Mouse (Mus musculus) limb, embryonic 12.5 days (tissue): ENCODE measurements around the gene Atp2c2. TPM values are rescaled to one million over a fixed set of nuclear protein-coding genes. Genes with fewer than 3 reads are reported as not detected.

ENCODE experiments used
- ATAC-seq: fragments of 200-750 bp; cut with Nextera tagmentation; 2 replicates; pipeline ENCODE4 v1.8.0; 2017; ENCODE audit warnings: low read depth, moderate TSS enrichment; ENCODE audit not compliant: insufficient number of reproducible peaks, insufficient read depth, low FRiP score, low TSS enrichment
- H3K27ac ChIP-seq: fragments of 300-500 bp; sonication (generic); 2 replicates; pipeline ENCODE4 v1.5.1; 2016; ENCODE audit warnings: mild to moderate bottlenecking, moderate library complexity
- H3K27me3 ChIP-seq: fragments of 300-500 bp; sonication (generic); 2 replicates; pipeline ENCODE4 v1.6.1; 2016; ENCODE audit warnings: mild to moderate bottlenecking, moderate library complexity
- H3K36me3 ChIP-seq: fragments of 300-500 bp; sonication (generic); 2 replicates; pipeline ENCODE4 v1.6.1; 2016; ENCODE audit warnings: mild to moderate bottlenecking, moderate library complexity
- H3K4me1 ChIP-seq: fragments of 300-500 bp; sonication (generic); replicated peaks from 2 replicates; pipeline ENCODE4 v1.6.1; 2016
- H3K4me2 ChIP-seq: fragments of 300-500 bp; sonication (generic); 2 replicates; pipeline ENCODE4 v1.6.1; 2016; ENCODE audit warnings: mild to moderate bottlenecking, moderate library complexity
- H3K4me3 ChIP-seq: fragments of 300-500 bp; sonication (generic); replicated peaks from 2 replicates; pipeline ENCODE4 v1.5.1; 2016; ENCODE audit warnings: mild to moderate bottlenecking
- H3K9ac ChIP-seq: fragments of 300-500 bp; sonication (generic); replicated peaks from 2 replicates; pipeline ENCODE4 v1.6.1; 2016; ENCODE audit warnings: mild to moderate bottlenecking, moderate library complexity
- H3K9me3 ChIP-seq: fragments of 300-500 bp; sonication (generic); 2 replicates; pipeline ENCODE4 v1.6.1; 2016; ENCODE audit warnings: mild to moderate bottlenecking, moderate library complexity
- WGBS: fragments of 180-500 bp; shearing (Covaris S2); methylation state at CpG from one replicate; pipeline ENCODE4 v1.1.7; 2016; 5-methylcytosine and 5-hydroxymethylcytosine counted together
- polyA plus RNA-seq: library from polyadenylated mRNA; unstranded; fragments of >200 nt; fragmentation: Nextera tagmentation; extraction: Ambion mirVana; gene quantifications from 2 replicates; pipeline ENCODE4 v1.2.1, GENCODE M21; 2016

The Atp2c2 gene
- polyA plus RNA-seq, 1 experiment from 2014 or later, result 1.9 TPM

GRCm38 (mm10) chr8:119786871-119787270 lies 87.1 kb downstream of the Atp2c2 start:
- 66% methylated on average over 3 of the region's 3 CpGs for WGBS
- H3K4me3 ChIP-seq, result no peak overlapping the region
- H3K27me3 ChIP-seq, result no peaks in the 10 kb centered on the region; the same call in 1 of the 2 replicates
- H3K9ac ChIP-seq, result no peak overlapping the region
- ATAC-seq, result no peak
- no peaks in the 10 kb centered on the region for H3K36me3 ChIP-seq
- no peaks in the 10 kb centered on the region for H3K9me3 ChIP-seq
- H3K4me1 ChIP-seq, result peaks cover 22% of the 10 kb centered on the region
- no peak overlapping the region for H3K4me2 ChIP-seq
- H3K27ac ChIP-seq, result no peak overlapping the region

- peaks cover 26% of the 10 kb centered on the region for H3K4me1 ChIP-seq
- no peak overlapping the region for H3K27ac ChIP-seq
- ATAC-seq, result no peak
Observed at GRCm38 (mm10) chr8:119787341-119787740, 87.5 kb downstream of the Atp2c2 start.

GRCm38 (mm10) chr8:119788607-119789381 lies 89.0 kb downstream of the Atp2c2 start:
- no peak overlapping the region for H3K4me2 ChIP-seq
- no peaks in the 10 kb centered on the region for H3K36me3 ChIP-seq
- ATAC-seq, result no peak
- H3K4me1 ChIP-seq, result peaks cover 26% of the 10 kb centered on the region
- no peak overlapping the region for H3K9ac ChIP-seq
- no peaks in the 10 kb centered on the region for H3K9me3 ChIP-seq
- H3K4me3 ChIP-seq, result no peak overlapping the region
- H3K27ac ChIP-seq, result no peak overlapping the region
- 74% methylated on average over 9 of the region's 9 CpGs for WGBS
- H3K27me3 ChIP-seq, result no peaks in the 10 kb centered on the region; the same call in 1 of the 2 replicates

More at GRCm38 (mm10) chr8:119787341-119787740, 87.5 kb downstream of the Atp2c2 start:
- Histone ChIP-seq H3K9ac (no peak overlapping the region), H3K9me3 (no peaks in the 10 kb centered on the region), H3K27me3 (no peaks in the 10 kb centered on the region; the same call in 1 of the 2 replicates), H3K4me3 (no peak overlapping the region), H3K36me3 (no peaks in the 10 kb centered on the region), H3K4me2 (no peak overlapping the region)
- WGBS, result 43% methylated on average over 4 of the region's 4 CpGs

- WGBS, result 87% methylated on average over 7 of the region's 7 CpGs
- Histone ChIP-seq H3K27ac (no peak overlapping the region), H3K9ac (no peak overlapping the region), H3K4me2 (no peak overlapping the region), H3K4me3 (no peak overlapping the region), H3K36me3 (no peaks in the 10 kb centered on the region), H3K9me3 (no peaks in the 10 kb centered on the region), H3K4me1 (peaks cover 26% of the 10 kb centered on the region), H3K27me3 (no peaks in the 10 kb centered on the region; the same call in 1 of the 2 replicates)
- no peak for ATAC-seq
Observed at GRCm38 (mm10) chr8:119789581-119789980, 89.8 kb downstream of the Atp2c2 start.

- 0 out of 2 replicates have a peak overlapping the region, but pooled peaks have one; percentile 59 for H3K27ac ChIP-seq
- H3K4me2 ChIP-seq, result no peak overlapping the region
- no peak overlapping the region for H3K4me3 ChIP-seq
- WGBS, result 38% methylated on average over 16 of the region's 16 CpGs
- no peaks in the 10 kb centered on the region for H3K9me3 ChIP-seq
- H3K4me1 ChIP-seq, result peaks cover 19% of the 10 kb centered on the region
- no peaks in the 10 kb centered on the region for H3K27me3 ChIP-seq
- peak; percentile 57; the same call in 1 of the 2 replicates for ATAC-seq
- no peak overlapping the region for H3K9ac ChIP-seq
- H3K36me3 ChIP-seq, result no peaks in the 10 kb centered on the region
Observed at GRCm38 (mm10) chr8:119791804-119792704, 92.2 kb downstream of the Atp2c2 start.

- no peaks in the 10 kb centered on the region for H3K36me3 ChIP-seq
- peaks cover 39% of the 10 kb centered on the region for H3K4me1 ChIP-seq
- H3K27me3 ChIP-seq, result no peaks in the 10 kb centered on the region
- no peak for ATAC-seq
- no peak overlapping the region for H3K27ac ChIP-seq
- no peak overlapping the region for H3K9ac ChIP-seq
- no peak overlapping the region for H3K4me3 ChIP-seq
- H3K4me2 ChIP-seq, result no peak overlapping the region
- 44% methylated on average over 7 of the region's 7 CpGs for whole genome bisulfite sequencing
- H3K9me3 ChIP-seq, result no peaks in the 10 kb centered on the region
Observed at GRCm38 (mm10) chr8:119794689-119795088, 94.9 kb downstream of the Atp2c2 start.

GRCm38 (mm10) chr8:119795651-119796050 lies 95.8 kb downstream of the Atp2c2 start:
- Histone ChIP-seq H3K4me2 (no peak overlapping the region), H3K27me3 (no peaks in the 10 kb centered on the region), H3K36me3 (no peaks in the 10 kb centered on the region), H3K4me1 (peaks cover 35% of the 10 kb centered on the region), H3K4me3 (no peak overlapping the region), H3K27ac (no peak overlapping the region), H3K9ac (no peak overlapping the region), H3K9me3 (no peaks in the 10 kb centered on the region)
- 81% methylated on average over 3 of the region's 3 CpGs for WGBS
- ATAC-seq, result no peak

GRCm38 (mm10) chr8:119798170-119798964 lies 98.6 kb downstream of the Atp2c2 start:
- Histone ChIP-seq H3K9me3 (no peaks in the 10 kb centered on the region), H3K36me3 (no peaks in the 10 kb centered on the region), H3K27ac (peak overlapping the region; percentile 94), H3K4me1 (peaks cover 24% of the 10 kb centered on the region), H3K4me2 (peak overlapping the region; percentile 49), H3K9ac (no peak overlapping the region; the same call in 1 of the 2 replicates), H3K4me3 (peak overlapping the region; percentile 16), H3K27me3 (no peaks in the 10 kb centered on the region)
- WGBS, result 9% methylated on average over 15 of the region's 15 CpGs
- peak; percentile 90 for ATAC-seq

GRCm38 (mm10) chr8:119798965-119799264 lies 99.1 kb downstream of the Atp2c2 start:
- Histone ChIP-seq H3K36me3 (no peaks in the 10 kb centered on the region), H3K4me3 (no peak overlapping the region), H3K9me3 (no peaks in the 10 kb centered on the region), H3K4me1 (peaks cover 24% of the 10 kb centered on the region), H3K27me3 (no peaks in the 10 kb centered on the region), H3K9ac (no peak overlapping the region), H3K27ac (peak overlapping the region; percentile 94), H3K4me2 (peak overlapping the region; percentile 49)
- 68% methylated on average over 2 of the region's 2 CpGs for WGBS
- peak; percentile 38 for ATAC-seq

- WGBS, result 24% methylated on average over 4 of the region's 4 CpGs
- H3K27ac ChIP-seq, result no peak overlapping the region
- no peak overlapping the region for H3K4me3 ChIP-seq
- no peaks in the 10 kb centered on the region for H3K36me3 ChIP-seq
- ATAC-seq, result no peak
- H3K4me2 ChIP-seq, result no peak overlapping the region
- no peaks in the 10 kb centered on the region for H3K9me3 ChIP-seq
- 0 out of 2 replicates have a peak, but pooled peaks cover 2% of the 10 kb centered on the region for H3K27me3 ChIP-seq
- peaks cover 23% of the 10 kb centered on the region for H3K4me1 ChIP-seq
- no peak overlapping the region for H3K9ac ChIP-seq
Observed at GRCm38 (mm10) chr8:119801168-119801567, 101.4 kb downstream of the Atp2c2 start.
